Mouse (Mus musculus): Measurements from ENCODE around the gene Egflam.

DNA sequence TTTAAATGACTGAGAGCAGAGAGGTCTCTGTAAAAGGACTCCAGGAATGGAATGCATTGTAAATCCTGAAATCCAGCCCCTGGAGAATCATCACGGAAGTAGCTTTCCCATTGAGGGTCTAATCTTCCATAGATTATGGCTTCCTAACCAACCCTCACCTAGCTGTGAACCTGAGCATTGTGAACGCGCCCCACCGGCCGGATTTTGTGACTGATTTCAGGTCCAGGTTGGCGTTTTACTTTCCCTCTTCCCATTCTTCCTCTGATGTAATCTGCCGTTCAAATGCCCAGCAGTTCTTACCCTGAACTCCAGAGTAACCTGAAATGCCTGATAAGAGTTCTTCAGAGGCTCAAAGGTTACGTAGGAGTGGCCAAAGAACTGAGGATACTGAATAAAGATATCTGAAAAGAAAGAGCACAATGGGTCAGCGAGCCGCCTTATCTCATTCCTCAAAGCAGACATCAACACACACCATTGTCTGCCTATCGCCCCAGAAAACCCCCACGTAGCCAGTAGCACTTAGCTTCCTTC, 146.0 kb downstream of the Egflam start:
- no peak for TF ChIP-seq GATA1 (IDR thresholded peaks at IDR 0.05; ENCODE audit: borderline replicate concordance, low read length)
- no peak for TF ChIP-seq FLI1 (IDR thresholded peaks at IDR 0.05; ENCODE audit: low read length)
